Mouse (Mus musculus) bone marrow macrophage, adult 2 months (primary cell): ENCODE measurements at regions not wholly inside any gene's neighbourhood (a gene's known extent, or its start where the extent isn't known, plus 50 kb on each side); places are given as distances from the start of the nearest gene placed in this dataset.
"Not testable (repeated sequence)": the region's sequence is repeated elsewhere in the genome, so short reads cannot be mapped to it uniquely, and the experiment has no call there.

Experiments used
- H3K27ac ChIP-seq: 2 replicates; pipeline ENCODE4 v1.5.1; 2012; ENCODE audit warnings: low read depth, low read length; ENCODE audit not compliant: insufficient read depth
- H3K4me1 ChIP-seq: 2 replicates; pipeline ENCODE4 v1.6.1; 2012; ENCODE audit warnings: low read length; ENCODE audit not compliant: control insufficient read depth, insufficient read depth
- H3K4me3 ChIP-seq: 2 replicates; pipeline ENCODE4 v1.5.1; 2012; ENCODE audit warnings: mild to moderate bottlenecking, low read length, moderate library complexity; ENCODE audit not compliant: insufficient read depth
- CTCF ChIP-seq: IDR thresholded peaks from 2 replicates; pipeline ENCODE4 v1.5.1; 2012; ENCODE audit warnings: low read depth, mild to moderate bottlenecking, low read length, moderate library complexity
- POLR2A ChIP-seq: IDR thresholded peaks from 2 replicates; pipeline ENCODE4 v1.6.1; 2012; ENCODE audit warnings: mild to moderate bottlenecking, low read depth, low read length, borderline replicate concordance

DNA sequence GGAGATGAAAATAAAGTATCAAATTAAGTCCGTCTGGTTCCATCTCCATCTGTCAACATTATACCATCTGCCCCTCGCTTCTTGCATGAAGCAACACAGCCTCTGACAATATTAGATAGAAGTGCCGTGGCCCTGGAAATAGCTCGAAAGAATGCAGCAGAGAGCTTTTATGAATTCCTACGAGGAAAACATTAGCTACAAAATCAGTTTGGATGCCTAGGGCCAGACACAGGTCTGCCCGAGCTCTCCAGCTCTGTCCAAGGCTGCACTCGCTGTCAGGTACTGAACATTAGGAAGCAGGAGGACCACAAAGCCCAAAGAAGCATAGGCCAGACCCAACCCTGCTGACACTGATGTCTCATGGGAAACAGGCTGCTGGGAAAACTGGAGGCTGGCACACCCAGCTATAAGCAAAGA is 192.3 kb downstream of the Tcp10c start:
- TF ChIP-seq POLR2A = no peak
- no peak; the same call in 1 of the 2 replicates for TF ChIP-seq CTCF
- H3K4me3 ChIP-seq = no peak overlapping the region
- H3K27ac ChIP-seq = no peak overlapping the region

DNA sequence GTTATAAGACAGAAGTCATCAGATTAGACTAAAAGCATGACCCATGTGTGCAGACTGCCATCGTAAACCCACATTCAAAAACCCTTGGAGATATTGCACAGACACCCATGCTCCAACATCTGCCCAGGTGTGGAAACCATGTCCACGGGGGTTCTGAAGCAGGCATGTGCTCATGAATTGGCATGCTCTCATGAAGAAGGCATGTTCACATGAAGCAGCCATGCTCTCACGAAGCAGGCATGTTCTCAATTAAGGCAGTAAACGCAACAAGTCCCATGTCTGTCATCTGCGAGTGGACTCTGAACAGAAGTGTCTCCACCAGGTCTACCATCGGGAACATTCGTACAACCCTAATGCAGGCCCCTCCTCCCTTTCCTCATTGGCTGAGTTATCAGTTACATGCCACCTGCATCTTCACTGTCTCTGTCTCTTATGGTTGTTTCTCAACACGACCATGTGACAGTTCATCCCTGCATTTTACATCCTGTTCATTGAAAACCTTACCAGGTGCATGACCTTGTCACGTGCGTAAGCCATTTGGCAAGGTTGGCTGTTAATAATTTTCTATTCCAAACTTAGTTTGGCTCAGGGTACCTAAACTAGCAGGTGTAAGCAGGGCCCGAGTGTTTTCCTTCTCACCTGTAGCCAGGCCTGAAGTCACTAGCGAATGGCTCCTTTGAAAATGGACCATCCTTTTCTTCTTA is 193.4 kb downstream of the Tcp10c start:
- H3K4me3 ChIP-seq = no peak overlapping the region
- H3K4me1 ChIP-seq = peaks cover 6% of the 10 kb centered on the region
- TF ChIP-seq POLR2A (no peak), CTCF (no peak)
- no peak overlapping the region for H3K27ac ChIP-seq

More for the DNA sequence above, 192.3 kb downstream of the Tcp10c start:
- peaks cover 6% of the 10 kb centered on the region for H3K4me1 ChIP-seq

DNA sequence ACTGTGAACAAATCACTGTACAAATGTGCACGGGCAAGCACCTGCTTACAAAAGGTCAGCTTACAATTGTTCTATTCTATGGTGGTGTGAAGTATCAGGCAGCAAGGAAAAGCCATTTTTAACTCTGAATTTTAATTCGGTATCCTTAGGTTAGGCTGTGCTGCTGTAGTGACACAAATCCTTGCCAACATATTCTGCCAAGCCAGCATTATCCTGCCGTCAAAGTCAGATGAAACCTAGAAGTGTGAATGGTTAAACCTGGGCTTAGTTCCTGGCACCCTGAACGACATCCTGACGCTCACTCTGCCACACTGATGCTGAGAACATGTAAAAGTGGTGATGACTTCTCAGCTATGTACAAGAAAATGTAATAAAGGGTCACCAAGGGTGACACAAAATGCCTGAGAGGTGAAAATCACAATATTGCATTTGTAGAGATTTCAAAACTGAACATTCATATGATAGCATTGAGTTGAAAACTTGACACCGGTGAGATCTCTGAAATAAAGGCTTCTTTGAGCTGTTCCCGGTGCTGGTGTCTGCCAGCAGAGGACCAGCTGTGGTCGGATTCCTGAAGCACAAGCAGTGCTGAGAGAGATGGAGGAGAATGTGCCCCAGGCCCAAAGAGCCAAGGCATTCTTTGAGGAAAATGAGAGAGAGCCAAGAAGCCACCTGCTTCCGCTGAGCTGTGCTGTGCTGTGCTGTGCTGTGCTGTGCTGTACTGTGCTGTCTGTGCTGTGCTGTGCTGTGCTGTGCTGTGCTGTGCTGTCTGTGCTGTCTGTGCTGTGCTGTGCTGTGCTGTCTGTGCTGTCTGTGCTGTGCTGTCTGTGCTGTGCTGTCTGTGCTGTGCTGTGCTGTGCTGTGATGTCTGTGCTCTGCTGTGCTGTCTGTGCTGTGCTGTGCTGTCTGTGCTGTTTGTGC is 195.9 kb downstream of the Tcp10c start:
- TF ChIP-seq CTCF (no peak), POLR2A (no peak)
- H3K4me3 ChIP-seq = no peak overlapping the region
- no peak overlapping the region for H3K27ac ChIP-seq
- H3K4me1 ChIP-seq = no peaks in the 10 kb centered on the region

DNA sequence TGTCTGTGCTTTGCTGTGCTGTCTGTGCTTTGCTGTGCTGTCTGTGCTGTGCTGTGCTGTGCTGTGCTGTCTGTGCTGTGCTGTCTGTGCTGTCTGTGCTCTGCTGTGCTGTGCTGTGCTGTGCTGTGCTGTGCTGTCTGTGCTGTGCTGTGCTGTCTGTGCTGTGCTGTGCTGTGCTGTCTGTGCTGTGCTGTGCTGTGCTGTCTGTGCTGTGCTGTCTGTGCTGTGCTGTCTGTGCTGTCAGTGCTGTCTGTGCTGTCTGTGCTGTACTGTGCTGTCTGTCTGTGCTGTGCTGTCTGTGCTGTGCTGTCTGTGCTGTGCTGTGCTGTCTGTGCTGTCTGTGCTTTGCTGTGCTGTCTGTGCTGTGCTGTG is 196.5 kb downstream of the Tcp10c start:
- not testable (repeated sequence) for H3K4me1 ChIP-seq, H3K4me3 ChIP-seq, H3K27ac ChIP-seq

DNA sequence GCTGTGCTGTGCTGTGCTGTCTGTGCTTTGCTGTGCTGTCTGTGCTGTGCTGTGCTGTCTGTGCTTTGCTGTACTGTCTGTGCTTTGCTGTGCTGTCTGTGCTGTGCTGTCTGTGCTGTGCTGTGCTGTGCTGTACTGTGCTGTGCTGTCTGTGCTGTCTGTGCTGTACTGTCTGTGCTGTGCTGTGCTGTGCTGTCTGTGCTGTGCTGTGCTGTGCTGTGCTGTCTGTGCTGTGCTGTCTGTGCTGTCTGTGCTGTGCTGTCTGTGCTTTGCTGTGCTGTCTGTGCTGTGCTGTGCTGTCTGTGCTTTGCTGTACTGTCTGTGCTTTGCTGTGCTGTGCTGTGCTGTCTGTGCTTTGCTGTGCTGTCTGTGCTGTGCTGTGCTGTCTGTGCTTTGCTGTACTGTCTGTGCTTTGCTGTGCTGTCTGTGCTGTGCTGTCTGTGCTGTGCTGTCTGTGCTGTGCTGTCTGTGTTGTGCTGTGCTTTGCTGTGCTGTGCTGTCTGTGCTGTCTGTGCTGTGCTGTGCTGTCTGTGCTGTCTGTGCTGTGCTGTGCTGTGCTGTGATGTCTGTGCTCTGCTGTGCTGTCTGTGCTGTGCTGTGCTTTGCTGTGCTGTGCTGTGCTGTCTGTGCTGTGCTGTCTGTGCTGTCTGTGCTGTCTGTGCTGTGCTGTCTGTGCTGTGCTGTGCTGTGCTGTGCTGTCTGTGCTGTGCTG is 197.5 kb downstream of the Tcp10c start:
- H3K4me1 ChIP-seq, H3K4me3 ChIP-seq, H3K27ac ChIP-seq: not testable (repeated sequence)

DNA sequence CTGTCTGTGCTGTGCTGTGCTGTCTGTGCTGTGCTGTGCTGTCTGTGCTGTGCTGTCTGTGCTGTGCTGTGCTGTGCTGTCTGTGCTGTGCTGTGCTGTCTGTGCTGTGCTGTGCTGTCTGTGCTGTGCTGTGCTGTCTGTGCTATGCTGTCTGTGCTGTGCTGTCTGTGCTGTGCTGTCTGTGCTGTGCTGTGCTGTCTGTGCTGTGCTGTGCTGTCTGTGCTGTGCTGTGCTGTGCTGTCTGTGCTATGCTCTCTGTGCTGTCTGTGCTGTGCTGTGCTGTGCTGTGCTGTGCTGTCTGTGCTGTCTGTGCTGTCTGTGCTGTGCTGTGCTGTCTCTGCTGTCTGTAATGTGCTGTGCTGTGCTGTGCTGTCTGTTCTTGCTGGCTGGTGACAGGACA is 198.5 kb downstream of the Tcp10c start:
- H3K4me3 ChIP-seq, H3K4me1 ChIP-seq, H3K27ac ChIP-seq: not testable (repeated sequence)

DNA sequence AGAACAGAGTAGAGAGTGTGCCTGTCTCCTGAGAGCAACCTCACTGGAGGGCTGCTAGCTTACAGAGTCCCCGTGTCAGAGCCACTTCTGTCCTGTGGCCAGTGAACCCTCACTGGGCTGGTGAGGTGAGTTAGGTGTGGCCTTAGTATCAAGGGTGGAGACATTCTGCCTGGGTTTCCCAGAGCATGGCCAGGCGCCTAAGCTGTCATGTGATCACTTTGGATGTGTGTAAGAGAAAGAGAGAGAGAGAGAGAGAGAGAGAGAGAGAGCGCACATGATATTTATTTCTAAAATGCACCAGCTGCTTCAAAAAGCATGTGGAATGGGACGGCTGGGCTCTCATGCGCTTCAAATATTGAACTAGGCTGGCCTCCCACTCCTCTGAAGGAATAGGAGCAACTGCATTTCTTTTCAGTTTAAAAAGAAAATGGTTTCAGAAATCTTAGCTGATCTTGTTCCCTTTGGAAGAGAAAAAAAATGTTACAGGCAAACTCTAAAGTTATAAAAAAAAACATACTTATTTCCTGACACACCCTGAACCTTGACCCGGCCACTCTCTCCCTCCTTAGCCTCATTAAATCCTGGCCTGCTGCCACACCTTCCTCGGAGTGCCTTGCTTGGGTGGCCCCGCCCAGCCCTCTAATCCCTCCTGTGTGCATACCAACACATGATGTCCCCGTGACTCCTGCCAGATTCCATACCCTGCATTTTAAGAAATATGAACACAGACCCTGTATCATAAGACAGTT is 201.1 kb downstream of the Tcp10c start:
- H3K4me3 ChIP-seq, H3K27ac ChIP-seq, H3K4me1 ChIP-seq: not testable (repeated sequence)

DNA sequence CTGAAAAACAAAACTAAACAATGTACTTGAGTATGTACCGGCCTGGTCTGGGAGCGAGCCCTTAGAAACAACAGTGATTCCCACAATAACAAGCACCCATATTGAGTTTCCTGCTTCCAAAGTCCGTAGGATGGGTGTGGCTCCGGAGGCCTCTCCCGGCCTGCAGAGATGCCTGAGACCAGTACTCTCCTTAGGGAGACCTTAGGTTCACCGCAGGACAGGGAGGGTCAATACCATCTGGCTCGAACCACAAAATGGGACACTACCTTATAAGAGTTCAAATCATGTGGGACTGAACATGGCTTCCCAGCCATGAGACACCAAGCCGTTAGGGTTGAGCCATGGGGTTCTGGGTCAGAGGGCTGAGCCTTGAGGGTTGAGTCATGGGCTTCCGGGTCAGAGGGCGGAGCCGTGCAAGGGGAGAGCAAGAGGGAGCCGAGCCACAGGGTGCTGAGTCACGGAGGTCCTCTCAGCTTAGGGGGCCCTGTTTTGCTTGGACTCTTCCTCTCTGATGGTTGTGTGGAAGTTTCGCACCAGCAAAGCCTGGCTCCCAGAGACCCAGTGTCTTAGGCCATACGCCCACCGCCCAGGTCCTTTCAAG is 201.8 kb downstream of the Tcp10c start:
- H3K4me3 ChIP-seq, H3K27ac ChIP-seq, H3K4me1 ChIP-seq: not testable (repeated sequence)

DNA sequence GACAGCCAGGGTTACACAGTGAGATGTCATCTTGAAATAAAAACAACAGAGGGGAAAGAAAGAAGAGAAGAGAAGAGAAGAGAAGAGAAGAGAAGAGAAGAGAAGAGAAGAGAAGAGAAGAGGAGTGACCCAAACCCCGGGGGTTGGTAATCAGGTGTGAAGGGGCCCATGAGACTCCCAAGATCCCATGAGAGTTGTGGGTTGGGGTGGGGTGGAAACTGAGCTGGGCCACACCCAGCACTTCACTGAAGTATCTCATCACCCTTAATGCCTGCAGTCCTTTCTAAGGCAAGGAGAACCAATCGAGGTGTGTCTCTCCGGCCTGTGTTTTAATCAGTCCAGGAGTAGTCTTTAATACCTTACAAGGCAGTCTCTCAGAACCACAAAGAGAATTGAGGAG is 201.5 kb upstream of the Afdn start:
- no peak overlapping the region for H3K27ac ChIP-seq
- no peak overlapping the region for H3K4me3 ChIP-seq
- H3K4me1 ChIP-seq = no peaks in the 10 kb centered on the region
- no peak for TF ChIP-seq POLR2A
- TF ChIP-seq CTCF = no peak

DNA sequence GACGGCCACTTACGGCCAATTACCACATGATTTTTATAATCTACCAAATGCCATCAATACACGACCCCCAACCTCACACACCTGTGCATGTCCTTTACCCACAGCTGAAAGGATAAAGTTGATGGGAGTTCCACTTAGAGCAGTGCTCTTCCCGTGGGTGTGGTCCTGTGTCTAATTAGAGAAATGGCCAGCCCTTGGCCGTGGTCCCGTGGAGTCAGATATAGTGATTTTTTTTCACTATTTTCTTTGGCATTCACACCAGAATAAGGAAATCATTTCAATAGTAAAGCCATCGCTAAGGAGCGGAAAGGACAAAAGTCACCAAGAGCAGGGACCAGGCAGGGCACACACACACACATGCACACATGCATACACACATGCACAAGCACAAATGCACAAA is 199.0 kb upstream of the Afdn start:
- Histone ChIP-seq H3K27ac (no peak overlapping the region), H3K4me1 (no peaks in the 10 kb centered on the region), H3K4me3 (no peak overlapping the region)
- TF ChIP-seq CTCF = no peak
- no peak for TF ChIP-seq POLR2A
